Mouse (Mus musculus) urinary bladder, postnatal 36 days (tissue): Measurements from ENCODE around the gene Cers3.

Experiments
- DNase-seq, 2 experiments: peaks; one replicate each; pipeline ENCODE4 v3.0.0; 2022; ENCODE audit warnings: low spot score in 2 of 2, mixed read lengths in 1 of 2

The Cers3 gene

GRCm38 (mm10) chr7:66743377-66743781, at the start of gene Cers3:
Gene Cers3 (plus strand): TSS chr7:66743504.
- peak in 1 of 2 experiments; percentile 35 for DNase-seq

GRCm38 (mm10) chr7:66694467-66694866, 48.8 kb upstream of the Cers3 start:
- DNase-seq: no peak

GRCm38 (mm10) chr7:66702721-66703120, 40.6 kb upstream of the Cers3 start:
- DNase-seq: no peak

- DNase-seq: no peak
Observed at GRCm38 (mm10) chr7:66704631-66705030, 38.7 kb upstream of the Cers3 start.

- DNase-seq: no peak
Observed at GRCm38 (mm10) chr7:66711166-66711565, 32.1 kb upstream of the Cers3 start.

GRCm38 (mm10) chr7:66724514-66724913, 18.8 kb upstream of the Cers3 start:
- no peak for DNase-seq

- DNase-seq: no peak
Observed at GRCm38 (mm10) chr7:66724954-66725353, 18.4 kb upstream of the Cers3 start.

GRCm38 (mm10) chr7:66728072-66728471, 15.2 kb upstream of the Cers3 start:
- DNase-seq: no peak

- no peak for DNase-seq
Observed at GRCm38 (mm10) chr7:66729232-66729631, 14.1 kb upstream of the Cers3 start.

- no peak for DNase-seq
Observed at GRCm38 (mm10) chr7:66733431-66733830, 9.9 kb upstream of the Cers3 start.

GRCm38 (mm10) chr7:66733882-66734281, 9.4 kb upstream of the Cers3 start:
- no peak for DNase-seq

GRCm38 (mm10) chr7:66734466-66734865, 8.8 kb upstream of the Cers3 start:
- DNase-seq: no peak

- DNase-seq: no peak
Observed at GRCm38 (mm10) chr7:66734993-66735392, 8.3 kb upstream of the Cers3 start.

- no peak for DNase-seq
Observed at GRCm38 (mm10) chr7:66737418-66737817, 5.9 kb upstream of the Cers3 start.

- DNase-seq: no peak
Observed at GRCm38 (mm10) chr7:66741008-66741407, 2.3 kb upstream of the Cers3 start.

- DNase-seq: no peak
Observed at GRCm38 (mm10) chr7:66741412-66741811, 1.9 kb upstream of the Cers3 start.

GRCm38 (mm10) chr7:66746972-66747371, 3.7 kb downstream of the Cers3 start:
- no peak for DNase-seq

GRCm38 (mm10) chr7:66749998-66750397, 6.7 kb downstream of the Cers3 start:
- no peak for DNase-seq

GRCm38 (mm10) chr7:66753816-66754215, 10.5 kb downstream of the Cers3 start:
- no peak for DNase-seq

- no peak for DNase-seq
Observed at GRCm38 (mm10) chr7:66755611-66756010, 12.3 kb downstream of the Cers3 start.

- no peak for DNase-seq
Observed at GRCm38 (mm10) chr7:66769902-66770301, 26.6 kb downstream of the Cers3 start.

GRCm38 (mm10) chr7:66770706-66771105, 27.4 kb downstream of the Cers3 start:
- no peak for DNase-seq

- DNase-seq: no peak
Observed at GRCm38 (mm10) chr7:66771252-66771651, 27.9 kb downstream of the Cers3 start.

- DNase-seq: peak; percentile 37 to 45
Observed at GRCm38 (mm10) chr7:66779411-66779810, 36.1 kb downstream of the Cers3 start.
